Mouse (Mus musculus): Measurements from ENCODE around the gene C030005K15Rik.
"Not testable (repeated sequence)": the region's sequence is repeated elsewhere in the genome, so short reads cannot be mapped to it uniquely, and the experiment has no call there.

The C030005K15Rik gene

GRCm38 (mm10) chr10:97726655-97727054 lies at the start of gene C030005K15Rik:
Gene C030005K15Rik (minus strand): TSS chr10:97726755.
- in situ Hi-C loops (cut with MboI; ENCODE audit: low sequenced_read_pairs): not testable (repeated sequence)

- in situ Hi-C loops (cut with MboI; ENCODE audit: low sequenced_read_pairs): no loop called here
Observed at GRCm38 (mm10) chr10:97768171-97768749, 41.7 kb upstream of the C030005K15Rik start.

- in situ Hi-C loops (cut with MboI; ENCODE audit: low sequenced_read_pairs): no loop called here
Observed at GRCm38 (mm10) chr10:97753821-97754220, 27.3 kb upstream of the C030005K15Rik start.

GRCm38 (mm10) chr10:97747231-97747630 lies 20.7 kb upstream of the C030005K15Rik start:
- in situ Hi-C loops (cut with MboI; ENCODE audit: low sequenced_read_pairs): no loop called here

GRCm38 (mm10) chr10:97725929-97726328 lies 626 bp downstream of the C030005K15Rik start:
- in situ Hi-C loops (cut with MboI; ENCODE audit: low sequenced_read_pairs): no loop called here

GRCm38 (mm10) chr10:97722709-97723108 lies 3.8 kb downstream of the C030005K15Rik start:
- in situ Hi-C loops (cut with MboI; ENCODE audit: low sequenced_read_pairs): no loop called here

GRCm38 (mm10) chr10:97720625-97721024 lies 5.9 kb downstream of the C030005K15Rik start:
- in situ Hi-C loops (cut with MboI; ENCODE audit: low sequenced_read_pairs): no loop called here

GRCm38 (mm10) chr10:97718021-97718420 lies 8.5 kb downstream of the C030005K15Rik start:
- in situ Hi-C loops (cut with MboI; ENCODE audit: low sequenced_read_pairs): no loop called here

- in situ Hi-C loops (cut with MboI; ENCODE audit: low sequenced_read_pairs): no loop called here
Observed at GRCm38 (mm10) chr10:97717233-97717632, 9.3 kb downstream of the C030005K15Rik start.

- in situ Hi-C loops (cut with MboI; ENCODE audit: low sequenced_read_pairs): no loop called here
Observed at GRCm38 (mm10) chr10:97715289-97715906, 11.2 kb downstream of the C030005K15Rik start.

GRCm38 (mm10) chr10:97714584-97714983 lies 12.0 kb downstream of the C030005K15Rik start:
- in situ Hi-C loops (cut with MboI; ENCODE audit: low sequenced_read_pairs): no loop called here

- in situ Hi-C loops (cut with MboI; ENCODE audit: low sequenced_read_pairs): no loop called here
Observed at GRCm38 (mm10) chr10:97712687-97713086, 13.9 kb downstream of the C030005K15Rik start.

GRCm38 (mm10) chr10:97704562-97704961 lies 22.0 kb downstream of the C030005K15Rik start:
- in situ Hi-C loops (cut with MboI; ENCODE audit: low sequenced_read_pairs): no loop called here

GRCm38 (mm10) chr10:97702321-97702720 lies 24.2 kb downstream of the C030005K15Rik start:
- in situ Hi-C loops (cut with MboI; ENCODE audit: low sequenced_read_pairs): no loop called here

GRCm38 (mm10) chr10:97693398-97694135 lies 33.0 kb downstream of the C030005K15Rik start:
- in situ Hi-C loops (cut with MboI; ENCODE audit: low sequenced_read_pairs): loop anchor here (25.0 kb wide), 1 partner anchor 331 kb away; no protein-coding TSS in a partner anchor

- in situ Hi-C loops (cut with MboI; ENCODE audit: low sequenced_read_pairs): loop anchor here (25.0 kb wide), 1 partner anchor 331 kb away; no protein-coding TSS in a partner anchor
Observed at GRCm38 (mm10) chr10:97692913-97693312, 33.6 kb downstream of the C030005K15Rik start, which contains the start of gene Ccer1. Gene Ccer1 (plus strand): TSS chr10:97693059.

- in situ Hi-C loops (cut with MboI; ENCODE audit: low sequenced_read_pairs): loop anchor here (25.0 kb wide), 1 partner anchor 327 kb away; no protein-coding TSS in a partner anchor
Observed at GRCm38 (mm10) chr10:97689425-97689824, 37.1 kb downstream of the C030005K15Rik start.

GRCm38 (mm10) chr10:97687198-97687597 lies 39.4 kb downstream of the C030005K15Rik start:
- in situ Hi-C loops (cut with MboI; ENCODE audit: low sequenced_read_pairs): loop anchor here (25.0 kb wide), 1 partner anchor 325 kb away; no protein-coding TSS in a partner anchor

GRCm38 (mm10) chr10:97682981-97683380 lies 43.6 kb downstream of the C030005K15Rik start:
- in situ Hi-C loops (cut with MboI; ENCODE audit: low sequenced_read_pairs): loop anchor here (25.0 kb wide), 1 partner anchor 321 kb away; no protein-coding TSS in a partner anchor
